Mouse (Mus musculus): ENCODE results near the gene Synj1. TPM values are rescaled to one million over a fixed set of nuclear protein-coding genes. Genes with fewer than 3 reads are reported as not detected.

Gene Synj1
- polyA plus RNA-seq, 1 experiment from 2014 or later, result 5.2 TPM

- Histone ChIP-seq H3K36me3 (ENCODE audit: control insufficient read depth, insufficient read depth, low read length) (peaks cover 8% of the 10 kb centered on the region; the same call in 1 of the 2 replicates), H3K27ac (replicated peaks) (no peak overlapping the region), H3K9ac (ENCODE audit: low read length) (no peak overlapping the region), H3K4me3 (ENCODE audit: low read depth, low read length) (no peak overlapping the region), H3K9me3 (ENCODE audit: control insufficient read depth, low read length) (no peaks in the 10 kb centered on the region), H3K27me3 (ENCODE audit: control insufficient read depth, insufficient read depth, low read length) (no peaks in the 10 kb centered on the region), H3K4me2 (replicated peaks; ENCODE audit: low read depth) (no peak overlapping the region), H3K4me1 (replicated peaks; ENCODE audit: control insufficient read depth, insufficient read depth) (no peaks in the 10 kb centered on the region)
- no peak for TF ChIP-seq EP300 (optimal IDR thresholded peaks at IDR 0.05)
- 0 out of 2 replicates have a peak, but pooled peaks have one; percentile 19 for TF ChIP-seq CTCF (IDR thresholded peaks at IDR 0.05; ENCODE audit: low read depth)
- WGBS, result 52% methylated on average over 17 of the region's 17 CpGs
- DNase-seq (ENCODE audit: low spot score) (peak; percentile 31), ATAC-seq (ENCODE audit: low FRiP score, low TSS enrichment) (no peak)
Measured at GRCm38 (mm10) chr16:90950354-90950963, 60.6 kb downstream of the Synj1 start.

- DNase-seq (ENCODE audit: low spot score) (no peak), ATAC-seq (ENCODE audit: low FRiP score, low TSS enrichment) (no peak)
- no peak overlapping the region for H3K9ac ChIP-seq (ENCODE audit: low read length)
- no peak for TF ChIP-seq EP300 (optimal IDR thresholded peaks at IDR 0.05)
- no peak for TF ChIP-seq CTCF (IDR thresholded peaks at IDR 0.05; ENCODE audit: low read depth)
- no peak overlapping the region for H3K4me3 ChIP-seq (ENCODE audit: low read depth, low read length)
- 68% methylated on average over 8 of the region's 8 CpGs for WGBS
- no peaks in the 10 kb centered on the region for H3K27me3 ChIP-seq (ENCODE audit: control insufficient read depth, insufficient read depth, low read length)
- H3K27ac ChIP-seq (replicated peaks), result no peak overlapping the region
- H3K36me3 ChIP-seq (ENCODE audit: control insufficient read depth, insufficient read depth, low read length), result peaks cover 14% of the 10 kb centered on the region
- H3K9me3 ChIP-seq (ENCODE audit: control insufficient read depth, low read length), result no peaks in the 10 kb centered on the region
- H3K4me1 ChIP-seq (replicated peaks; ENCODE audit: control insufficient read depth, insufficient read depth), result no peaks in the 10 kb centered on the region
- no peak overlapping the region for H3K4me2 ChIP-seq (replicated peaks; ENCODE audit: low read depth)
Measured at GRCm38 (mm10) chr16:90946977-90947376, 64.1 kb downstream of the Synj1 start.

- no peak overlapping the region for H3K9ac ChIP-seq (ENCODE audit: low read length)
- no peak overlapping the region for H3K4me2 ChIP-seq (replicated peaks; ENCODE audit: low read depth)
- H3K27ac ChIP-seq (replicated peaks), result no peak overlapping the region
- H3K27me3 ChIP-seq (ENCODE audit: control insufficient read depth, insufficient read depth, low read length), result no peaks in the 10 kb centered on the region
- H3K4me3 ChIP-seq (ENCODE audit: low read depth, low read length), result no peak overlapping the region
- TF ChIP-seq CTCF (IDR thresholded peaks at IDR 0.05; ENCODE audit: low read depth), result no peak
- no peaks in the 10 kb centered on the region for H3K4me1 ChIP-seq (replicated peaks; ENCODE audit: control insufficient read depth, insufficient read depth)
- WGBS, result 75% methylated on average over 7 of the region's 7 CpGs
- peaks cover 11% of the 10 kb centered on the region; the same call in 1 of the 2 replicates for H3K36me3 ChIP-seq (ENCODE audit: control insufficient read depth, insufficient read depth, low read length)
- no peaks in the 10 kb centered on the region for H3K9me3 ChIP-seq (ENCODE audit: control insufficient read depth, low read length)
- DNase-seq (ENCODE audit: low spot score) (no peak), ATAC-seq (ENCODE audit: low FRiP score, low TSS enrichment) (no peak)
Measured at GRCm38 (mm10) chr16:90941246-90941645, 69.9 kb downstream of the Synj1 start.

- Histone ChIP-seq H3K4me1 (replicated peaks; ENCODE audit: control insufficient read depth, insufficient read depth) (no peaks in the 10 kb centered on the region), H3K4me3 (ENCODE audit: low read depth, low read length) (peak within 1 kb of the TSS; percentile 82), H3K27me3 (ENCODE audit: control insufficient read depth, insufficient read depth, low read length) (no peaks in the 10 kb centered on the region), H3K9ac (ENCODE audit: low read length) (peak within 1 kb of the TSS; percentile 81), H3K4me2 (replicated peaks; ENCODE audit: low read depth) (peak within 1 kb of the TSS; percentile 90), H3K9me3 (ENCODE audit: control insufficient read depth, low read length) (no peaks in the 10 kb centered on the region), H3K27ac (replicated peaks) (peak within 1 kb of the TSS; percentile 88), H3K36me3 (ENCODE audit: control insufficient read depth, insufficient read depth, low read length) (0 out of 2 replicates have a peak, but pooled peaks cover 4% of the 10 kb centered on the region)
- peak; percentile 96 for DNase-seq (ENCODE audit: low spot score)
- peak; percentile 97 for ATAC-seq (ENCODE audit: low FRiP score, low TSS enrichment)
- TF ChIP-seq EP300 (optimal IDR thresholded peaks at IDR 0.05), result peak; percentile 88
- no peak for TF ChIP-seq CTCF (IDR thresholded peaks at IDR 0.05; ENCODE audit: low read depth)
- WGBS, result under 1% methylated on average over 56 of the region's 56 CpGs
Measured at GRCm38 (mm10) chr16:90934687-90935328, 76.3 kb downstream of the Synj1 start, which contains the start of gene Cfap298. TSS of gene Cfap298 (minus strand) at chr16:90935114.

- Histone ChIP-seq H3K9ac (ENCODE audit: low read length) (peak overlapping the region; percentile 81), H3K36me3 (ENCODE audit: control insufficient read depth, insufficient read depth, low read length) (0 out of 2 replicates have a peak, but pooled peaks cover 4% of the 10 kb centered on the region), H3K27me3 (ENCODE audit: control insufficient read depth, insufficient read depth, low read length) (no peaks in the 10 kb centered on the region), H3K4me1 (replicated peaks; ENCODE audit: control insufficient read depth, insufficient read depth) (no peaks in the 10 kb centered on the region), H3K4me3 (ENCODE audit: low read depth, low read length) (peak overlapping the region; percentile 82), H3K27ac (replicated peaks) (peak overlapping the region; percentile 88), H3K9me3 (ENCODE audit: control insufficient read depth, low read length) (no peaks in the 10 kb centered on the region), H3K4me2 (replicated peaks; ENCODE audit: low read depth) (peak overlapping the region; percentile 90)
- DNase-seq (ENCODE audit: low spot score) (peak; percentile 70), ATAC-seq (ENCODE audit: low FRiP score, low TSS enrichment) (peak; percentile 75)
- no peak for TF ChIP-seq EP300 (optimal IDR thresholded peaks at IDR 0.05)
- TF ChIP-seq CTCF (IDR thresholded peaks at IDR 0.05; ENCODE audit: low read depth), result peak; percentile 45; the same call in 1 of the 2 replicates
- under 1% methylated on average over 38 of the region's 38 CpGs for WGBS
Measured at GRCm38 (mm10) chr16:90934193-90934686, 76.9 kb downstream of the Synj1 start.
